Mouse (Mus musculus) C2C12 (cell line): ENCODE results near the gene Dhcr24.

ENCODE experiments used
- FOSL1 ChIP-seq: IDR thresholded peaks from one replicate; pipeline ENCODE4 v1.8.0; 2011; ENCODE audit warnings: mild to moderate bottlenecking, low read length; ENCODE audit not compliant: poor library complexity, insufficient read depth, severe bottlenecking
- MAX ChIP-seq: IDR thresholded peaks from one replicate; pipeline ENCODE4 v1.6.1; 2011; ENCODE audit warnings: mild to moderate bottlenecking, control low read depth

DNA sequence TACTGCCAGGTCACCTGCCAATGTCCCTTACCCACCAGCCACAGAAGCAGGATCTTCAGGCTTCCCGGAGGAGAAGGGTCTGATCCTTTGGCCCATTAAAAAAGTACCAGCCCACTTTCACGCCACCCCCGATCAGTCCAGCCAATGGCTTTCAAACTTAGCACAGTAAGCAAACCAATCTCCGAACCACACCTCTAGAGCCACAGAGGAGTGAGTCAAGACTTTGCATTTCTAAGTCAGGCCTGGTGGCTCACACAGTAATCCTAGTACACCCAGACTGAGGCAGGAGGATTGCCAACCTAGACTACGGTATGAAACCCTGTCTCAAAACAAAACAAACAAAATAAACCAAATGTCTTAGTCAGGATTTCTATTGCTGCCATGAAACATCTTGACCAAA lies 68.5 kb downstream of the Dhcr24 start:
- TF ChIP-seq MAX = no peak
- no peak for TF ChIP-seq FOSL1
